Mouse (Mus musculus) left cerebral cortex, postnatal 14 days (tissue): ENCODE data around the gene Zfp473. TPM values are rescaled to one million over a fixed set of nuclear protein-coding genes. Genes with fewer than 3 reads are reported as not detected.
A peak's percentile ranks its signal among the peaks of the same experiment; 100 is the strongest.
"Not testable (repeated sequence)": the region's sequence is repeated elsewhere in the genome, so short reads cannot be mapped to it uniquely, and the experiment has no call there.

Experiments used
- DNase-seq, 2 experiments: peaks; one replicate each; pipeline ENCODE4 v3.0.0; 2021 to 2022; ENCODE audit warnings: low spot score in 2 of 2, mixed read lengths in 1 of 2
- intact Hi-C: fragments of 180-260 bp; cut with DNase I; formaldehyde crosslinking; loops from one replicate; pipeline ENCODE4 v1.15.1; 2025
- long read RNA-seq, 2 experiments: library from polyadenylated mRNA; stranded (forward); transcript quantifications; one replicate each; pipeline ENCODE4 v2.0.0; 2021
- total RNA-seq, 2 experiments: library from RNA; stranded (reverse); gene quantifications; 2 replicates each; pipeline ENCODE4 v1.2.3; 2021

Zfp473 gene
- under 1 TPM; 0.37 to 0.38 TPM for total RNA-seq
- long read RNA-seq, experiment 1, partial matches to known transcripts: 0 of 1 reads
- long read RNA-seq, experiment 1, other reads (novel, unspliced or antisense): 1 of 1 reads
- long read RNA-seq, experiment 2: 0 reads

DNA sequence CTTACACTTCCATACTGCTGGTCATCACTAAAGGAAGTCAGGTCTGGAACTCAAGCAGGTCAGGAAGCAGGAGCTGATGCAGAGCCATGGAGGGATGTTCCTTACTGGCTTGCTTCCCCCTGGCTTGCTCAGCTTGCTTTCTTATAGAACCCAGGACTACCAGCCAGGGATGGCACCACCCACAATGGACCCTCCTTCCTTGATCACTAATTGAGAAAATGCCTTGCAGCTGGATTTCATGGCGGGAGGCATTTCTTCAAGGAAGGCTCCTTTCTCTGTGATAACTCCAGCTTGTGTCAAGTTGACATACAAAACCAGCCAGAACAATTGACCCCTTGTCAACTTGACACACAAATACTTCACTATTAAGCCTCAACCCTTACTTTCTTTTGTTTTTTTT lies at the start of gene Zfp473:
Gene Zfp473, minus strand, starts transcription at position 101 of the 400 bp plus-strand sequence.
- intact Hi-C loops, DNase-seq: not testable (repeated sequence)

DNA sequence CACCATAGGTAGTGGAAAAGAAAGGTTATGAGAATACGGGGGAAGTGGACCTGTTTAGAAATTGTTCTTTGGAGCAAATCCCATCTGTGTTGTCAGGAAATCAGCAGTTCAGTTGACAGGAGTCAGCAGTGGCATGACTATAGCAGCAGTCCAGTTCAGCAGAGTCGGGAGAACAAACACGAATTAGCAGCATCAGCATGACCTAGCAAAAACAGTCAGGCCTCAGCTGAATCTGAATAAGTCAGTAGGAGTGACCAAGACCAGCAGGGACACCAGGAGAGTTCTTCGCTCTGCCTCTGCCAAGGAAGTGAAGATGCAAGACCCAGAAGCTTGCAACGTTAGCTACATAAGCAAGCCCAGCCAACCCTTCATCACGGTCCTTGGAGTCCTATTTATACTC lies 41.9 kb upstream of the Zfp473 start:
- intact Hi-C loops: no loop called here
- no peak for DNase-seq

GRCm38 (mm10) chr7:44790066-44790465 lies 39.2 kb upstream of the Zfp473 start:
- DNase-seq: no peak
- intact Hi-C loops: no loop called here

GRCm38 (mm10) chr7:44789531-44789930 lies 38.7 kb upstream of the Zfp473 start:
- DNase-seq: no peak
- intact Hi-C loops: no loop called here

- intact Hi-C loops: no loop called here
Measured at GRCm38 (mm10) chr7:44780101-44780500, 29.3 kb upstream of the Zfp473 start.

DNA sequence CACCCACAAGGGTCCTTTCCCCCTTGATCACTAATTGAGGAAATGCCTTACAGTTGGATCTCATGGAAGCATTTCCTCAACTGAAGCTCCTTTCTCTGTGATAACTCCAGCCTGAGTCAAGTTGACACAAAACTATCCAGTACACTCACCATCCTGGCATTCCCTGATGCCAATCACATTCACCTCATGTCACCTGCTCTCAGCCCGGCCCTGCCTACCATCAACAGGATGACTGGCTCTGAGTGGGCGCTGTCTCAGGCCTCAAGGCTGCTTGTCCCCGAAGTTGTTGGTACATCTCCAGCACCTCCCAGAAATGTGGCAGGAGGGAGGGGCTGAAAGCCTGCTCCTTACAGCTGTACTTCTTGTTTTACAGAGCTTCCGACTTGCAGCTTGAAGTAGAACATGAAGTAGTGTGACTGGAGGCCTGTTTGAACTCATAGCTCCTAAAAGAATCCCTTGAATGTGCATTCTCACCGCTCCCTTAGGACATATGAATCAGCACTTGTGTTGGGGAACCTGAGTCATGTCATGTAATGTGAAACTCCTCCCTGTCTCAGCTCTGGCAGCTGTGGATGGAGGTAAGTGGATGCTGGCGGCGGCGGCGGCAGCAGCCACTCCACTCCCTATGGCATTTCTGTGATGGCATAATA lies 26.1 kb upstream of the Zfp473 start:
- DNase-seq: no peak
- intact Hi-C loops: no loop called here

More at GRCm38 (mm10) chr7:44780101-44780500, 29.3 kb upstream of the Zfp473 start:
- no peak for DNase-seq

DNA sequence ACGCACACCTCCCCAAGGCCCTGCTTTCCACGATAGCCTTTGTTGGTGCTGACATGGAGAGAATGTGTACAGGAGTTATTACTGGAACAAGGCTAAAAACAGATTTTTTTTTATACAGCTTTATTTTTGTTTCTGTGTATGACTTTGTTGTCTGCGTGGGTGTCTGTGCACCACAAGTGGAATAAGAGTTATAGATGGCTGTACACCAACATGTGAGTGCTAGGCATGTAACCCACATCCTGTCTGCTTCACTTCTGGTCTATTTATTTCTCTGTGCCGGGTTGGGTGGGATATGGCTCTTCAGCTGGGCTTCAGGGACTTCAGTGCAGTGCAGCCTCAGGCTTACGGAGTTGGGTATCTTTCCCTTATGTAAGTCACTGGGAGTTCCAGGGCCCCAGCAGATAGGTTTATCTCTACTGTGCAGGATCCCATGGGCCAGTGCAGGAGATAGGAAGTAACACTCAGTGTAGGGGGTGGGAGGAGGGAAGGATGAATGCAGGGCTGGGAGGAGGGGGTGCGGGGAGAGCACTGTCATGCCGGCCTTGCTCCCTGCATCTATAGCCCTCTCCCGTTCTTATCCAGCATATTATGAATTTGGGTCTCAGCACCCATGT lies 21.8 kb upstream of the Zfp473 start:
- intact Hi-C loops: loop anchor here (5.0 kb wide), 1 partner anchor 40 kb away; no protein-coding TSS in a partner anchor
- DNase-seq: peak; percentile 7 to 22

DNA sequence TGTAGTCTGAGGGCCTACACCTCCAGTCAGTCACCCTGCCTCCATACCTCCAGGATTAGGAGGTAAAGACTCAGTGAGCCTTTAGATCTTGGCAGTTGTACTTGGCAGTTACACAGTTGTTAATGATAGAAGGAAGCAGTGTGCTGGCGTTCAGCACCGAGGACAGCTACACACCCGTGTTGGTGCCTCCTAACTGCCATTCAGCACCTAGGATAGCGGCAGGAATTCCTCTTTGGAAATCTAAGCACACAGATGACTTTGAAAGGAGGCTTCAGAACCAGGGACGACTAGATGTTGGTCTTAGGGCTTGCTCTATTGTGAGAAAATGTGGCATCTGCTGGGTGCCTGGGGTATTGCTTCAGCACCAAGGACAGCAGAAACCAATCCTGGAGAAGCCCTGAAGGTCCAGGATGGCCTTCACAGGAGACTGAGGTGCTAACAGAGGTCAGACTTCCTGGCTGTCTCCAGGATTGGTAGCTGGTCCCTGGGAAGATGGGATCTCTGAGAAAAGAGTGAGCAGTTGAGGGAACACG lies 19.3 kb upstream of the Zfp473 start:
- intact Hi-C loops: loop anchor here (5.0 kb wide), 1 partner anchor 42 kb away; no protein-coding TSS in a partner anchor
- peak in 1 of 2 experiments; percentile 44 for DNase-seq

DNA sequence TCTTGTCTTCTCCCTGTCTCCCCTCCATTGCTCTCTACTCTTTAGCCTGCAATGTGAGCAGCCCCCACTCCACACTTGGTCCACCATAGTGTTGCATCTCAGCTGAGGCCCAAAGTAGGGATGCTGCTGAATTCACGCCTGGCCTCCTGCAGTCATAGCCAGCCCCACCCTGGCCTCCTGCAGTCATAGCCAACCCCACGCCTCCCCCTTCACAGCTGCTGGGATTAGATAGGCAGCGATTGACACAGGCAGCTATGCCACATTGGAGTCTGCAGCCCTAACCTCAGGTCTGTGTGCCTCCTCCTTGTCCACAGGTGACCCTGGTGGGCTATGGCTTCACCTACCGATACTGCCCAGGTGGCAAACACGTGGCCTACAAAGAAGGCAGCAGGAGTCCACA lies 17.3 kb upstream of the Zfp473 start:
- DNase-seq: no peak
- intact Hi-C loops: no loop called here

GRCm38 (mm10) chr7:44760366-44760765 lies 9.5 kb upstream of the Zfp473 start:
- intact Hi-C loops: no loop called here
- no peak for DNase-seq

GRCm38 (mm10) chr7:44757164-44757563 lies 6.3 kb upstream of the Zfp473 start:
- intact Hi-C loops: no loop called here
- no peak for DNase-seq

- DNase-seq: peak; percentile 93 to 96
- intact Hi-C loops: loop anchor here (5.0 kb wide), 1 partner anchor 69 kb away; the partner anchor contains the start of genes Atf5, Il4i1 and Nup62
Measured at GRCm38 (mm10) chr7:44748101-44749044, 2.5 kb downstream of the Zfp473 start, which contains the start of gene Vrk3. TSS of gene Vrk3 (plus strand) at chr7:44748413.

DNA sequence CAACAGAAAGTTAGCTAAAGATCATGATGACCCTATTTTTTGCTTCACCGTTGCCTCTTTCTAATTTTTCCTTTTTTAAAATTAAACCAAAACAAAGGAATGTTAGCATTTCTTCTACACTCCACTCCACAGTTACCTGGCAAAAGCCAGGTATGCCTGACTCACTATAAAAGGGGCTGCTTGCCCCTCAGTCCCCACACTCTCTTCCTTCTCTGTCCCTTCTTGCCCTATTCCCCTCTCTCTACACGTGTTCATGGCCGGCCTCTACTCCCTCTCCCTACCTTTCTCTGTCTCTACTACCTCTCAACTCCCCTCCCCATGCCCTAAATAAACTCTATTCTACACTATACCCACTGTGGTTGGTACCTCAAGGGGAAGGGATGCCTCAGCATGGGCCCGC lies 3.7 kb downstream of the Zfp473 start:
- DNase-seq: no peak
- intact Hi-C loops: loop anchor here (5.0 kb wide), 1 partner anchor 70 kb away; the partner anchor contains the start of genes Atf5, Il4i1 and Nup62

- intact Hi-C loops: loop anchor here (5.0 kb wide), 1 partner anchor 72 kb away; the partner anchor contains the start of genes Atf5, Il4i1 and Nup62
Measured at GRCm38 (mm10) chr7:44745076-44745475, 5.8 kb downstream of the Zfp473 start.

GRCm38 (mm10) chr7:44744270-44744669 lies 6.6 kb downstream of the Zfp473 start:
- intact Hi-C loops: no loop called here
- no peak for DNase-seq

More at GRCm38 (mm10) chr7:44745076-44745475, 5.8 kb downstream of the Zfp473 start:
- peak; percentile 79 for DNase-seq

- DNase-seq: no peak
- intact Hi-C loops: no loop called here
Measured at GRCm38 (mm10) chr7:44741361-44741760, 9.5 kb downstream of the Zfp473 start.

- DNase-seq: no peak
- intact Hi-C loops: no loop called here
Measured at GRCm38 (mm10) chr7:44733723-44734122, 17.1 kb downstream of the Zfp473 start.

DNA sequence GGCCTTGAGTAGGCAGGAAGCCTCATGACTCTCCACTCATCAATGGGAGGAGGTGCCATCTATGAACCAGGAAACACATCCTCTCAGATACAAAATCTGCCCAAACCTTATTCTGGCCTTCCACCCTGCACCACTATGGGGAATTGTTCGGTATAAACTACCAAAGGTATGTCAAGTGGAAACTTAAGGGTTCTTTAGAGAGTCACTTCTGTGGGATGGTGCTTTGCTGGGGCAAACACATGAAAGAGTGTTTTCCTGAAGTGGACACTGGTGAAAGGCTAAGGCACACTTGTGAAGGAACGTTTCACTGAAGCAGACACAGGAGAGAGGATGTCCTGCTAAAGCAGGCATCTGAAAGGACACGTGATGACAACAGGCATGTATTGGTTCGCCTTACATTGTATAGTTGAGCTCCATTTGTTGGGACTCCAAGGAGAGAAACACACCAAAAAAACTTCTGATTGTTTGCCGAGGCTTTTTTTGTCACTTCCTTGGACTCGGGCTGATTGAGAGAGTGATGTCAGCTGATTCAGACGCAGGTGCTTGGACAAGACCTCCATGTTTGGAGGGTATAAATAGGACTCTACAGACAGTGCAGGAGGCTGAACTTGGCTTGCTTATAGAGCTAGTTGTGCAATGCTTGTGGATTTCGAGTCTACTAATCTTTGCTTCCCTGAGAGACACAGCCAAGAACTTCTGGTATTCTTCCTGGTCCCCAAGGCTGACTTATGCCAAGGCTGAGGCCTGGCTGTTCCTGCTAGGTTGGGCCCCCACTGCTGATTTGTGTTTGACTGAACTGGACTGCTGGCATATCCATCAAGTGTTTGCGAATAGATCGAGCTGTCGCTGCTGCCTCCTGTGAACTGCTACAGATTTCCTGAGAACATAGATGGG lies 22.5 kb downstream of the Zfp473 start:
- intact Hi-C loops: no loop called here

More for the DNA sequence above, 22.5 kb downstream of the Zfp473 start:
- no peak for DNase-seq
